Mouse (Mus musculus): ENCODE measurements at regions not wholly inside any gene's neighbourhood (a gene's known extent, or its start where the extent isn't known, plus 50 kb on each side); places are given as distances from the start of the nearest gene placed in this dataset.
A peak's percentile ranks its signal among the peaks of the same experiment; 100 is the strongest.

GRCm38 (mm10) chr12:106389214-106389613, 379.2 kb downstream of the Vrk1 start:
- Histone ChIP-seq H3K9ac (replicated peaks; ENCODE audit: low read depth, low read length) (no peak overlapping the region), H3K4me1 (ENCODE audit: control insufficient read depth, insufficient read depth, low read length) (no peaks in the 10 kb centered on the region), H3K4me3 (ENCODE audit: low read depth, low read length) (no peak overlapping the region), H3K4me2 (ENCODE audit: low read depth, low read length) (no peak overlapping the region), H3K9me3 (ENCODE audit: control insufficient read depth, low read length) (no peaks in the 10 kb centered on the region), H3K27ac (ENCODE audit: low read depth, low read length) (no peak overlapping the region), H3K36me3 (ENCODE audit: control insufficient read depth, insufficient read depth, low read length) (no peaks in the 10 kb centered on the region), H3K27me3 (ENCODE audit: control insufficient read depth, insufficient read depth, low read length) (no peaks in the 10 kb centered on the region)
- WGBS = 90% methylated on average over 11 of the region's 11 CpGs
- ATAC-seq (ENCODE audit: low read depth) = no peak

GRCm38 (mm10) chr12:106392316-106392715, 382.3 kb downstream of the Vrk1 start:
- Histone ChIP-seq H3K27ac (ENCODE audit: low read depth, low read length) (no peak overlapping the region), H3K4me3 (ENCODE audit: low read depth, low read length) (no peak overlapping the region), H3K36me3 (ENCODE audit: control insufficient read depth, insufficient read depth, low read length) (no peaks in the 10 kb centered on the region), H3K27me3 (ENCODE audit: control insufficient read depth, insufficient read depth, low read length) (no peaks in the 10 kb centered on the region), H3K4me2 (ENCODE audit: low read depth, low read length) (no peak overlapping the region), H3K9me3 (ENCODE audit: control insufficient read depth, low read length) (no peaks in the 10 kb centered on the region), H3K9ac (replicated peaks; ENCODE audit: low read depth, low read length) (no peak overlapping the region), H3K4me1 (ENCODE audit: control insufficient read depth, insufficient read depth, low read length) (no peaks in the 10 kb centered on the region)
- 92% methylated on average over 2 of the region's 2 CpGs for WGBS
- no peak for ATAC-seq (ENCODE audit: low read depth)

GRCm38 (mm10) chr12:106399085-106399484, 389.1 kb downstream of the Vrk1 start:
- H3K36me3 ChIP-seq (ENCODE audit: control insufficient read depth, insufficient read depth, low read length) = no peaks in the 10 kb centered on the region
- no peaks in the 10 kb centered on the region for H3K27me3 ChIP-seq (ENCODE audit: control insufficient read depth, insufficient read depth, low read length)
- 83% methylated on average over 17 of the region's 17 CpGs for WGBS
- no peaks in the 10 kb centered on the region for H3K4me1 ChIP-seq (ENCODE audit: control insufficient read depth, insufficient read depth, low read length)
- H3K27ac ChIP-seq (ENCODE audit: low read depth, low read length) = no peak overlapping the region
- no peak overlapping the region for H3K4me3 ChIP-seq (ENCODE audit: low read depth, low read length)
- no peaks in the 10 kb centered on the region for H3K9me3 ChIP-seq (ENCODE audit: control insufficient read depth, low read length)
- H3K9ac ChIP-seq (replicated peaks; ENCODE audit: low read depth, low read length) = no peak overlapping the region
- H3K4me2 ChIP-seq (ENCODE audit: low read depth, low read length) = no peak overlapping the region
- no peak for ATAC-seq (ENCODE audit: low read depth)

- no peak overlapping the region for H3K9ac ChIP-seq (replicated peaks; ENCODE audit: low read depth, low read length)
- H3K27me3 ChIP-seq (ENCODE audit: control insufficient read depth, insufficient read depth, low read length) = no peaks in the 10 kb centered on the region
- no peaks in the 10 kb centered on the region for H3K9me3 ChIP-seq (ENCODE audit: control insufficient read depth, low read length)
- H3K4me3 ChIP-seq (ENCODE audit: low read depth, low read length) = no peak overlapping the region
- no peaks in the 10 kb centered on the region for H3K4me1 ChIP-seq (ENCODE audit: control insufficient read depth, insufficient read depth, low read length)
- WGBS = 88% methylated on average over 7 of the region's 7 CpGs
- no peak overlapping the region for H3K4me2 ChIP-seq (ENCODE audit: low read depth, low read length)
- no peak overlapping the region for H3K27ac ChIP-seq (ENCODE audit: low read depth, low read length)
- no peak for ATAC-seq (ENCODE audit: low read depth)
- no peaks in the 10 kb centered on the region for H3K36me3 ChIP-seq (ENCODE audit: control insufficient read depth, insufficient read depth, low read length)
These were observed 401.0 kb downstream of the Vrk1 start for GRCm38 (mm10) chr12:106411075-106411474.

GRCm38 (mm10) chr12:106426631-106427030, 416.6 kb downstream of the Vrk1 start:
- WGBS = 86% methylated on average over 4 of the region's 4 CpGs

GRCm38 (mm10) chr12:106429991-106430390, 420.0 kb downstream of the Vrk1 start:
- Histone ChIP-seq H3K4me2 (ENCODE audit: low read depth, low read length) (no peak overlapping the region), H3K27ac (ENCODE audit: low read depth, low read length) (no peak overlapping the region; the same call in 1 of the 2 replicates), H3K4me3 (ENCODE audit: low read depth, low read length) (no peak overlapping the region), H3K36me3 (ENCODE audit: control insufficient read depth, insufficient read depth, low read length) (no peaks in the 10 kb centered on the region), H3K9ac (replicated peaks; ENCODE audit: low read depth, low read length) (no peak overlapping the region), H3K4me1 (ENCODE audit: control insufficient read depth, insufficient read depth, low read length) (no peaks in the 10 kb centered on the region), H3K27me3 (ENCODE audit: control insufficient read depth, insufficient read depth, low read length) (no peaks in the 10 kb centered on the region), H3K9me3 (ENCODE audit: control insufficient read depth, low read length) (no peaks in the 10 kb centered on the region)
- ATAC-seq (ENCODE audit: low read depth) = peak; percentile 41; the same call in 1 of the 2 replicates
- 21% methylated on average over 7 of the region's 7 CpGs for WGBS

More at GRCm38 (mm10) chr12:106426631-106427030, 416.6 kb downstream of the Vrk1 start:
- Histone ChIP-seq H3K4me3 (ENCODE audit: low read depth, low read length) (no peak overlapping the region), H3K27ac (ENCODE audit: low read depth, low read length) (no peak overlapping the region), H3K4me1 (ENCODE audit: control insufficient read depth, insufficient read depth, low read length) (no peaks in the 10 kb centered on the region), H3K36me3 (ENCODE audit: control insufficient read depth, insufficient read depth, low read length) (no peaks in the 10 kb centered on the region), H3K4me2 (ENCODE audit: low read depth, low read length) (no peak overlapping the region), H3K9me3 (ENCODE audit: control insufficient read depth, low read length) (no peaks in the 10 kb centered on the region), H3K9ac (replicated peaks; ENCODE audit: low read depth, low read length) (no peak overlapping the region), H3K27me3 (ENCODE audit: control insufficient read depth, insufficient read depth, low read length) (no peaks in the 10 kb centered on the region)
- no peak for ATAC-seq (ENCODE audit: low read depth)

GRCm38 (mm10) chr12:106445151-106445550, 435.1 kb downstream of the Vrk1 start:
- no peak overlapping the region for H3K9ac ChIP-seq (replicated peaks; ENCODE audit: low read depth, low read length)
- H3K27ac ChIP-seq (ENCODE audit: low read depth, low read length) = no peak overlapping the region
- H3K4me3 ChIP-seq (ENCODE audit: low read depth, low read length) = no peak overlapping the region
- ATAC-seq (ENCODE audit: low read depth) = no peak
- no peaks in the 10 kb centered on the region for H3K36me3 ChIP-seq (ENCODE audit: control insufficient read depth, insufficient read depth, low read length)
- H3K9me3 ChIP-seq (ENCODE audit: control insufficient read depth, low read length) = no peaks in the 10 kb centered on the region
- H3K27me3 ChIP-seq (ENCODE audit: control insufficient read depth, insufficient read depth, low read length) = no peaks in the 10 kb centered on the region
- H3K4me2 ChIP-seq (ENCODE audit: low read depth, low read length) = no peak overlapping the region
- WGBS = 59% methylated on average over 7 of the region's 7 CpGs
- H3K4me1 ChIP-seq (ENCODE audit: control insufficient read depth, insufficient read depth, low read length) = no peaks in the 10 kb centered on the region

GRCm38 (mm10) chr12:106445976-106446375, 435.9 kb downstream of the Vrk1 start:
- Histone ChIP-seq H3K4me2 (ENCODE audit: low read depth, low read length) (no peak overlapping the region), H3K27ac (ENCODE audit: low read depth, low read length) (no peak overlapping the region), H3K27me3 (ENCODE audit: control insufficient read depth, insufficient read depth, low read length) (no peaks in the 10 kb centered on the region), H3K9me3 (ENCODE audit: control insufficient read depth, low read length) (no peaks in the 10 kb centered on the region), H3K36me3 (ENCODE audit: control insufficient read depth, insufficient read depth, low read length) (no peaks in the 10 kb centered on the region), H3K4me3 (ENCODE audit: low read depth, low read length) (no peak overlapping the region), H3K4me1 (ENCODE audit: control insufficient read depth, insufficient read depth, low read length) (no peaks in the 10 kb centered on the region), H3K9ac (replicated peaks; ENCODE audit: low read depth, low read length) (no peak overlapping the region)
- ATAC-seq (ENCODE audit: low read depth) = no peak
- WGBS = 65% methylated on average over 10 of the region's 10 CpGs

- Histone ChIP-seq H3K36me3 (ENCODE audit: control insufficient read depth, insufficient read depth, low read length) (no peaks in the 10 kb centered on the region), H3K27me3 (ENCODE audit: control insufficient read depth, insufficient read depth, low read length) (no peaks in the 10 kb centered on the region), H3K27ac (ENCODE audit: low read depth, low read length) (no peak overlapping the region), H3K9ac (replicated peaks; ENCODE audit: low read depth, low read length) (no peak overlapping the region), H3K4me3 (ENCODE audit: low read depth, low read length) (no peak overlapping the region), H3K9me3 (ENCODE audit: control insufficient read depth, low read length) (no peaks in the 10 kb centered on the region), H3K4me1 (ENCODE audit: control insufficient read depth, insufficient read depth, low read length) (no peaks in the 10 kb centered on the region), H3K4me2 (ENCODE audit: low read depth, low read length) (no peak overlapping the region)
- no peak for ATAC-seq (ENCODE audit: low read depth)
- WGBS = 47% methylated on average over 20 of the region's 20 CpGs
These were observed 437.0 kb downstream of the Vrk1 start for GRCm38 (mm10) chr12:106446876-106447532.

Measured in neural tube, embryonic 14.5 days (tissue).